In genomic region chr1:69785129-69785528, GRCm38 (mm10) we compare ENCODE assay signal across 10 mouse cellular contexts. TPM values are rescaled to one million over a fixed set of nuclear protein-coding genes. Genes with fewer than 3 reads are reported as not detected.
A peak's percentile ranks its signal among the peaks of the same experiment; 100 is the strongest.
DNase-seq lines count a peak whose midpoint lies in the region; ATAC-seq and TF ChIP-seq lines count a peak whose summit lies in the region.
"Had no signal": no experiment of that assay in that cellular context is flagged by ENCODE, and none has a peak within 500 bp of the region (broad histone marks: within the 10 kb centered on the region; RNA-seq: fewer than 3 reads in every experiment).

No protein-coding gene starts in this region.

- DNase-seq in adrenal gland, postnatal 10 days, result peak; percentile 59
- no peak for DNase-seq in adrenal gland, adult 8-10 months
- peak; percentile 43 for DNase-seq in layer of hippocampus, adult 11-12 months (ENCODE audit: low spot score)
- no peak for DNase-seq in layer of hippocampus, adult 9-11 months
- peak; percentile 84 for DNase-seq in NIH3T3 (ENCODE audit: low read depth)
- DNase-seq in embryo, embryonic 9.5 days (ENCODE audit: extremely low spot score), result peak; percentile 40
- DNase-seq in limb, embryonic 14.5 days (ENCODE audit: low spot score), result peak; percentile 88
- peak; percentile 19 for DNase-seq in telencephalon, adult 2 months (ENCODE audit: low read depth, low spot score)

- ATAC-seq in limb, embryonic 14.5 days (ENCODE audit: low FRiP score, low read depth), result no peak

- no peaks in the 10 kb centered on the region for H3K27me3 ChIP-seq in limb, embryonic 14.5 days (ENCODE audit: control insufficient read depth, insufficient read depth, low read length)
- H3K27me3 ChIP-seq: lung, embryonic 15.5 days had no signal

- H3K9ac ChIP-seq in limb, embryonic 14.5 days (ENCODE audit: low read depth, low read length, severe bottlenecking), result no peak overlapping the region
- H3K9ac ChIP-seq: lung, embryonic 15.5 days had no signal

- H3K36me3 ChIP-seq in limb, embryonic 14.5 days (ENCODE audit: control insufficient read depth, insufficient read depth, low read length), result no peaks in the 10 kb centered on the region
- H3K36me3 ChIP-seq: lung, embryonic 15.5 days had no signal

- H3K4me1 ChIP-seq in limb, embryonic 14.5 days (ENCODE audit: control insufficient read depth, insufficient read depth, low read length), result no peaks in the 10 kb centered on the region
- H3K4me1 ChIP-seq: lung, embryonic 15.5 days had no signal

- 9% methylated on average over 6 of the region's 6 CpGs for WGBS in limb, embryonic 14.5 days

- no peaks in the 10 kb centered on the region for H3K9me3 ChIP-seq in limb, embryonic 14.5 days (ENCODE audit: control insufficient read depth, low read length)
- H3K9me3 ChIP-seq: lung, embryonic 15.5 days had no signal

- no peak overlapping the region for H3K27ac ChIP-seq in limb, embryonic 14.5 days (replicated peaks; ENCODE audit: low read depth, low read length)
- H3K27ac ChIP-seq: lung, embryonic 15.5 days had no signal

- H3K4me3 ChIP-seq in limb, embryonic 14.5 days (replicated peaks; ENCODE audit: low read length), result no peak overlapping the region
- H3K4me3 ChIP-seq: lung, embryonic 15.5 days had no signal

- no peak for TF ChIP-seq POLR2A in limb, embryonic 14.5 days (IDR thresholded peaks at IDR 0.05; ENCODE audit: borderline replicate concordance, extremely low read depth, insufficient read depth, insufficient read length)

- H3K4me2 ChIP-seq in limb, embryonic 14.5 days (replicated peaks; ENCODE audit: low read depth, low read length, severe bottlenecking), result no peak overlapping the region
- H3K4me2 ChIP-seq: lung, embryonic 15.5 days had no signal

RNA-seq across cellular contexts. Expression of gene Spag16, which starts 41.6 kb away (rescaled TPM):
- not detected for total RNA-seq in adrenal gland, postnatal 10 days (2021)
- total RNA-seq in adrenal gland, adult 8-10 months (2022), result not detected
- 0.39 and 0.49 TPM in 2 replicates for polyA plus RNA-seq in limb, embryonic 14.5 days (2012; rRNA removed)
- polyA plus RNA-seq in limb, embryonic 14.5 days (2014; fragmentation: Nextera tagmentation; extraction: Ambion mirVana), result 0.40 TPM in 2 replicates
- polyA plus RNA-seq: C2C12 had no signal

Comparison
In these comparisons a context has a peak if more than half of its experiments do, and no peak if none do; other contexts are left out.
1. DNase-seq: peak in adrenal gland, postnatal 10 days (single experiment), layer of hippocampus, adult 11-12 months (single experiment), NIH3T3 (single experiment), embryo, embryonic 9.5 days (single experiment), limb, embryonic 14.5 days (single experiment) and telencephalon, adult 2 months (single experiment); none in adrenal gland, adult 8-10 months (single experiment) and layer of hippocampus, adult 9-11 months (single experiment).